Mouse (Mus musculus): ENCODE data around the gene Fga. TPM values are rescaled to one million over a fixed set of nuclear protein-coding genes. Genes with fewer than 3 reads are reported as not detected.
A peak's percentile ranks its signal among the peaks of the same experiment; 100 is the strongest.

Gene Fga
- 190 and 194 TPM in 2 replicates for polyA plus RNA-seq (2016; fragmentation: Nextera tagmentation; extraction: Ambion mirVana)

GRCm38 (mm10) chr3:83025475-83026301 lies at the start of gene Fga:
TSS of gene Fga (plus strand) at chr3:83026076.
- H3K27ac ChIP-seq = peak within 1 kb of the TSS; percentile 45; the same call in 1 of the 2 replicates
- no peaks in the 10 kb centered on the region for H3K27me3 ChIP-seq (replicated peaks)
- 51% methylated on average over 9 of the region's 9 CpGs for WGBS (ENCODE audit: insufficient replicate concordance)
- peak within 1 kb of the TSS; percentile 20 for H3K4me2 ChIP-seq
- H3K36me3 ChIP-seq = no peaks in the 10 kb centered on the region
- H3K9ac ChIP-seq = no peak within 1 kb of the TSS
- no peaks in the 10 kb centered on the region for H3K4me1 ChIP-seq
- H3K4me3 ChIP-seq = peak within 1 kb of the TSS; percentile 39
- peak; percentile 70; the same call in 1 of the 2 replicates for ATAC-seq
- no peaks in the 10 kb centered on the region for H3K9me3 ChIP-seq (replicated peaks)

- no peaks in the 10 kb centered on the region for H3K36me3 ChIP-seq
- H3K4me1 ChIP-seq = no peaks in the 10 kb centered on the region
- no peak overlapping the region for H3K27ac ChIP-seq
- no peak for ATAC-seq
- WGBS (ENCODE audit: insufficient replicate concordance) = 66% methylated on average over 6 of the region's 6 CpGs
- no peaks in the 10 kb centered on the region for H3K9me3 ChIP-seq (replicated peaks)
- no peak overlapping the region for H3K9ac ChIP-seq
- H3K27me3 ChIP-seq (replicated peaks) = no peaks in the 10 kb centered on the region
- H3K4me3 ChIP-seq = no peak overlapping the region
- no peak overlapping the region for H3K4me2 ChIP-seq
Observed at GRCm38 (mm10) chr3:82980818-82981217, 45.1 kb upstream of the Fga start.

GRCm38 (mm10) chr3:82981861-82982260 lies 44.0 kb upstream of the Fga start:
- 73% methylated on average over 8 of the region's 8 CpGs for WGBS (ENCODE audit: insufficient replicate concordance)
- Histone ChIP-seq H3K36me3 (no peaks in the 10 kb centered on the region), H3K4me1 (no peaks in the 10 kb centered on the region), H3K4me2 (no peak overlapping the region), H3K27me3 (replicated peaks) (no peaks in the 10 kb centered on the region), H3K27ac (no peak overlapping the region), H3K9me3 (replicated peaks) (no peaks in the 10 kb centered on the region), H3K4me3 (no peak overlapping the region), H3K9ac (no peak overlapping the region)
- no peak for ATAC-seq

DNA sequence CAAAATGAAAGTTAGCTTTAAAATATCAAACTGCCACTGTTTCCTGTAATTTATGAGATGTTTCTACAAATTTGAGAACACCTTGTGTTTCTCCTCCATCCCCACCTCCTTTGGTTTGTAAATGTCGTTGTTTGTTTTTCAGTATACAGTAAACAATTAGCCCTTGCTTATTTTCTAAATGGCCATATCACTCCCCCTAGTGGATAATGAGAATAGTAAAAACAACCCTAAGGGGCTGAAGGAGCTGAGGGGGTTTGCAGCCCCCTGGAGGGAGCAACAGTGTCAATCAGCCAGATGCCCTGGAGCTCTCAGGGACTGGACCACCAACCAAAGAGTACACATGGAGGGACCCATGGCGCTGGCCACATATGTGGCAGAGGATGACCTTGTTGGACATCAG lies 41.0 kb upstream of the Fga start:
- 66% methylated on average over 2 of the region's 2 CpGs for WGBS (ENCODE audit: insufficient replicate concordance)
- no peak overlapping the region for H3K9ac ChIP-seq
- no peak for ATAC-seq
- no peaks in the 10 kb centered on the region for H3K9me3 ChIP-seq (replicated peaks)
- no peaks in the 10 kb centered on the region for H3K36me3 ChIP-seq
- no peak overlapping the region for H3K27ac ChIP-seq
- H3K27me3 ChIP-seq (replicated peaks) = no peaks in the 10 kb centered on the region
- H3K4me2 ChIP-seq = no peak overlapping the region
- no peaks in the 10 kb centered on the region for H3K4me1 ChIP-seq
- H3K4me3 ChIP-seq = no peak overlapping the region

DNA sequence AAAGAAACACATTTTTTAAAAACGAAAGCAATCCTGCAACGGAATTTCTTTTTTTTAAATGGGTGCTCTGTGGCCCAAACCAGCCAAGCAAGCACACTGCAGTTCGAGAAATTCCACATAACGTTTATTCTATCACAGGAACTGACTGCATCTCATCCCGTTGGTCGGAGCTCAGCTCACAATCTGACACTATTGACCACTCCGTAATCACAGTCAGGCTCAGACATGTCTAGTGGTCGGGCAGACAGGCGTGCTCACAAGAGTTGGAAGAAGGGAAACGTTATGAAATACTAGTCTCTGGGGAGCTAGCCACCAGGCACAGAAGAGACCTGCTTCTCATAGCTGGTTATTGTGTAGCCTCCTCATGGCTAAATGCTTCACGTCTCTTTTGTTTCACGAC lies 33.9 kb upstream of the Fga start:
- WGBS (ENCODE audit: insufficient replicate concordance) = 67% methylated on average over 12 of the region's 12 CpGs
- H3K4me1 ChIP-seq = no peaks in the 10 kb centered on the region

GRCm38 (mm10) chr3:82992956-82993355 lies 32.9 kb upstream of the Fga start:
- no peak for ATAC-seq

More for the DNA sequence above, 33.9 kb upstream of the Fga start:
- no peak overlapping the region for H3K4me3 ChIP-seq
- peaks cover 5% of the 10 kb centered on the region; the same call in 1 of the 2 replicates for H3K27me3 ChIP-seq (replicated peaks)
- no peak overlapping the region for H3K9ac ChIP-seq
- no peak overlapping the region for H3K27ac ChIP-seq
- H3K4me2 ChIP-seq = no peak overlapping the region
- H3K9me3 ChIP-seq (replicated peaks) = no peaks in the 10 kb centered on the region
- no peaks in the 10 kb centered on the region for H3K36me3 ChIP-seq
- no peak for ATAC-seq

GRCm38 (mm10) chr3:82995368-82995767 lies 30.5 kb upstream of the Fga start:
- Histone ChIP-seq H3K36me3 (no peaks in the 10 kb centered on the region), H3K9me3 (replicated peaks) (no peaks in the 10 kb centered on the region), H3K9ac (no peak overlapping the region), H3K4me3 (no peak overlapping the region), H3K4me2 (peak overlapping the region; percentile 50), H3K27me3 (replicated peaks) (peaks cover 5% of the 10 kb centered on the region; the same call in 1 of the 2 replicates), H3K4me1 (no peaks in the 10 kb centered on the region), H3K27ac (no peak overlapping the region)
- WGBS (ENCODE audit: insufficient replicate concordance) = 4% methylated on average over 24 of the region's 24 CpGs
- ATAC-seq = peak; percentile 69

More at GRCm38 (mm10) chr3:82992956-82993355, 32.9 kb upstream of the Fga start:
- Histone ChIP-seq H3K4me2 (no peak overlapping the region), H3K27ac (no peak overlapping the region), H3K4me3 (no peak overlapping the region), H3K9ac (no peak overlapping the region), H3K36me3 (no peaks in the 10 kb centered on the region), H3K27me3 (replicated peaks) (peaks cover 5% of the 10 kb centered on the region; the same call in 1 of the 2 replicates), H3K9me3 (replicated peaks) (no peaks in the 10 kb centered on the region), H3K4me1 (no peaks in the 10 kb centered on the region)
- WGBS (ENCODE audit: insufficient replicate concordance) = 79% methylated on average over 6 of the region's 6 CpGs

DNA sequence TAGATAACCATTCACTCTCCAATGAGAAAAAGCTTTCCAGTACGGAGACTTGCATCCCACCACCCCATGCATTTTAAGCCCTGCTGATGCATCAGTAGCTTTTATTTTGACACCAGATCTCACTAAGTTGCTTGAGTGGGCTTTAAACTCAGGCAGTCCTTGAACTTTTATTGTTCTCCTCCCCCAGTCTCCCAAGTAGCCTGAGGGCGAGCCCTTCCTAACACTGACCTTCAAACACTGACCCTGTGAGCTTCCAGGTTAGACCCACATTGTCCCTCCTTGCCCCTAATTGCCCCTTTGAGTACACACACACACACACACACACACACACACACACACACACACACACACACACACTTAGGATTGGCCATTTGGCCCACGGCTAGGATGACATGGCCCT lies 29.2 kb upstream of the Fga start:
- Histone ChIP-seq H3K36me3 (no peaks in the 10 kb centered on the region), H3K27me3 (replicated peaks) (peaks cover 5% of the 10 kb centered on the region; the same call in 1 of the 2 replicates), H3K9me3 (replicated peaks) (no peaks in the 10 kb centered on the region), H3K9ac (no peak overlapping the region), H3K4me3 (no peak overlapping the region), H3K27ac (no peak overlapping the region), H3K4me1 (no peaks in the 10 kb centered on the region), H3K4me2 (no peak overlapping the region)
- ATAC-seq = no peak
- 76% methylated on average over 3 of the region's 3 CpGs for WGBS (ENCODE audit: insufficient replicate concordance)

GRCm38 (mm10) chr3:82998772-82999463 lies 27.0 kb upstream of the Fga start:
- H3K4me1 ChIP-seq = no peaks in the 10 kb centered on the region
- H3K27me3 ChIP-seq (replicated peaks) = peaks cover 5% of the 10 kb centered on the region; the same call in 1 of the 2 replicates
- 25% methylated on average over 8 of the region's 8 CpGs for WGBS (ENCODE audit: insufficient replicate concordance)
- no peak overlapping the region for H3K4me3 ChIP-seq
- H3K36me3 ChIP-seq = no peaks in the 10 kb centered on the region
- H3K9ac ChIP-seq = no peak overlapping the region
- H3K9me3 ChIP-seq (replicated peaks) = no peaks in the 10 kb centered on the region
- H3K4me2 ChIP-seq = no peak overlapping the region
- no peak overlapping the region for H3K27ac ChIP-seq
- ATAC-seq = peak; percentile 38; the same call in 1 of the 2 replicates

DNA sequence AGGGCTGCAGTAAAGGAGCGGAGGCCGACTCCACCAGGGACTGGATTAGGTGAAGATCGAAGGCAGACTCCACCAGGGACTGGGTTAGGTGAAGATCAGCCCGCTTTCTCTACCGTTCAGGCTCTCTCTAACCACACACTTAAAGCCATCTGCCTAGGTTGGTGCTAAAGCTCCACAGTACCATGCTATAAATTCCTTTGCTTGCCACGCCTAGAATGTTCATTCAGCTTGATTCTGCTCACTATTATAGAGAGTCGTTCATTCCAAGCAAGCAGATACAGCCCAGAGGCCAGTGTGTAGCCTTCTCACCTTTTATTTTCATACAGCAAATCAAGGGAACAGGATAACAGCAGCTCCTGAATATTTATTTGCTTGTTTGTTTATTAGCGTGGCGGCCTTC lies 25.9 kb upstream of the Fga start:
- peaks cover 4% of the 10 kb centered on the region; the same call in 1 of the 2 replicates for H3K27me3 ChIP-seq (replicated peaks)
- H3K9me3 ChIP-seq (replicated peaks) = no peaks in the 10 kb centered on the region
- no peak overlapping the region for H3K4me3 ChIP-seq
- no peaks in the 10 kb centered on the region for H3K4me1 ChIP-seq
- H3K4me2 ChIP-seq = no peak overlapping the region
- no peak overlapping the region for H3K27ac ChIP-seq
- no peaks in the 10 kb centered on the region for H3K36me3 ChIP-seq
- ATAC-seq = no peak
- no peak overlapping the region for H3K9ac ChIP-seq
- 74% methylated on average over 9 of the region's 9 CpGs for WGBS (ENCODE audit: insufficient replicate concordance)

GRCm38 (mm10) chr3:83002191-83002590 lies 23.7 kb upstream of the Fga start:
- Histone ChIP-seq H3K27me3 (replicated peaks) (no peaks in the 10 kb centered on the region), H3K36me3 (no peaks in the 10 kb centered on the region), H3K4me2 (no peak overlapping the region), H3K4me3 (no peak overlapping the region), H3K27ac (no peak overlapping the region), H3K9ac (no peak overlapping the region), H3K4me1 (no peaks in the 10 kb centered on the region), H3K9me3 (replicated peaks) (no peaks in the 10 kb centered on the region)
- no peak for ATAC-seq
- WGBS (ENCODE audit: insufficient replicate concordance) = 0% methylated on average over 2 of the region's 2 CpGs

- Histone ChIP-seq H3K36me3 (no peaks in the 10 kb centered on the region), H3K4me2 (no peak overlapping the region), H3K9ac (no peak overlapping the region), H3K4me3 (no peak overlapping the region), H3K9me3 (replicated peaks) (no peaks in the 10 kb centered on the region), H3K27ac (no peak overlapping the region), H3K27me3 (replicated peaks) (no peaks in the 10 kb centered on the region), H3K4me1 (no peaks in the 10 kb centered on the region)
- 66% methylated on average over 8 of the region's 8 CpGs for WGBS (ENCODE audit: insufficient replicate concordance)
- no peak for ATAC-seq
Observed at GRCm38 (mm10) chr3:83003068-83003467, 22.8 kb upstream of the Fga start.
